Comparison of ENCODE assay signal across 10 mouse cellular contexts in genomic region chr1:75339337-75339736, GRCm38 (mm10). TPM values are rescaled to one million over a fixed set of nuclear protein-coding genes. Genes with fewer than 3 reads are reported as not detected.
DNase-seq lines count a peak whose midpoint lies in the region; ATAC-seq and TF ChIP-seq lines count a peak whose summit lies in the region.
"Had no signal": no experiment of that assay in that cellular context is flagged by ENCODE, and none has a peak within 500 bp of the region (broad histone marks: within the 10 kb centered on the region; RNA-seq: fewer than 3 reads in every experiment).

No protein-coding gene starts in this region.

- H3K27ac ChIP-seq in intestine, embryonic 14.5 days (ENCODE audit: low read depth), result peak overlapping the region; percentile 8; the same call in 1 of the 2 replicates
- no peak overlapping the region for H3K27ac ChIP-seq in intestine, postnatal 0 days (ENCODE audit: low read depth, low read length)
- H3K27ac ChIP-seq in hindbrain, embryonic 12.5 days, result peak overlapping the region; percentile 40
- H3K27ac ChIP-seq in midbrain, embryonic 11.5 days (ENCODE audit: low read depth, low read length), result 0 out of 2 replicates have a peak overlapping the region, but pooled peaks have one; percentile 1

- no peak for TF ChIP-seq CTCF in intestine, postnatal 0 days (IDR thresholded peaks at IDR 0.05; ENCODE audit: low read depth)
- TF ChIP-seq CTCF in brain, embryonic 14.5 days (IDR thresholded peaks at IDR 0.05; ENCODE audit: borderline replicate concordance, extremely low read depth, insufficient read depth, insufficient read length), result no peak

- WGBS in intestine, embryonic 14.5 days, result 23% methylated on average over 9 of the region's 9 CpGs
- WGBS in intestine, postnatal 0 days, result 53% methylated on average over 9 of the region's 9 CpGs
- 35% methylated on average over 9 of the region's 9 CpGs for WGBS in hindbrain, embryonic 12.5 days
- 49% methylated on average over 9 of the region's 9 CpGs for WGBS in midbrain, embryonic 11.5 days

- no peaks in the 10 kb centered on the region for H3K27me3 ChIP-seq in intestine, embryonic 14.5 days (replicated peaks; ENCODE audit: control insufficient read depth, insufficient read depth, low read length)
- no peaks in the 10 kb centered on the region for H3K27me3 ChIP-seq in intestine, postnatal 0 days (replicated peaks; ENCODE audit: control insufficient read depth, insufficient read depth, low read length)
- no peaks in the 10 kb centered on the region for H3K27me3 ChIP-seq in hindbrain, embryonic 12.5 days
- no peaks in the 10 kb centered on the region for H3K27me3 ChIP-seq in midbrain, embryonic 11.5 days (ENCODE audit: control insufficient read depth, insufficient read depth, low read length)

- no peaks in the 10 kb centered on the region for H3K9me3 ChIP-seq in intestine, embryonic 14.5 days (ENCODE audit: control insufficient read depth, low read length)
- no peaks in the 10 kb centered on the region for H3K9me3 ChIP-seq in intestine, postnatal 0 days (ENCODE audit: control insufficient read depth)
- no peaks in the 10 kb centered on the region for H3K9me3 ChIP-seq in hindbrain, embryonic 12.5 days (replicated peaks)
- H3K9me3 ChIP-seq in midbrain, embryonic 11.5 days (ENCODE audit: control insufficient read depth, low read length), result no peaks in the 10 kb centered on the region

- peaks cover 36% of the 10 kb centered on the region for H3K4me1 ChIP-seq in intestine, embryonic 14.5 days (replicated peaks; ENCODE audit: control insufficient read depth, insufficient read depth, low read length)
- peaks cover 4% of the 10 kb centered on the region; the same call in 1 of the 2 replicates for H3K4me1 ChIP-seq in intestine, postnatal 0 days (replicated peaks; ENCODE audit: control insufficient read depth, insufficient read depth, low read length)
- H3K4me1 ChIP-seq in hindbrain, embryonic 12.5 days, result peaks cover 24% of the 10 kb centered on the region
- peaks cover 22% of the 10 kb centered on the region for H3K4me1 ChIP-seq in midbrain, embryonic 11.5 days (ENCODE audit: control insufficient read depth, insufficient read depth, low read length)

- no peak for TF ChIP-seq POLR2A in brain, embryonic 14.5 days (IDR thresholded peaks at IDR 0.05; ENCODE audit: borderline replicate concordance, extremely low read depth, insufficient read depth, insufficient read length, poor library complexity, severe bottlenecking)

- no peak overlapping the region for H3K9ac ChIP-seq in intestine, embryonic 14.5 days (ENCODE audit: low read length)
- no peak overlapping the region for H3K9ac ChIP-seq in intestine, postnatal 0 days (ENCODE audit: low read depth, low read length)
- peak overlapping the region; percentile 9; the same call in 1 of the 2 replicates for H3K9ac ChIP-seq in hindbrain, embryonic 12.5 days
- peak overlapping the region; percentile 17; the same call in 1 of the 2 replicates for H3K9ac ChIP-seq in midbrain, embryonic 11.5 days (ENCODE audit: low read length)

- no peak for ATAC-seq in intestine, embryonic 14.5 days (replicated peaks; ENCODE audit: low FRiP score, low TSS enrichment, low read depth)
- no peak for ATAC-seq in intestine, postnatal 0 days
- ATAC-seq in hindbrain, embryonic 12.5 days (ENCODE audit: low FRiP score), result peak; percentile 40; the same call in 1 of the 2 replicates
- no peak for ATAC-seq in midbrain, embryonic 11.5 days (ENCODE audit: low FRiP score)

- no peak overlapping the region for H3K4me3 ChIP-seq in intestine, embryonic 14.5 days (ENCODE audit: low read depth, low read length)
- no peak overlapping the region for H3K4me3 ChIP-seq in intestine, postnatal 0 days (ENCODE audit: low read depth, low read length)
- H3K4me3 ChIP-seq in hindbrain, embryonic 12.5 days, result no peak overlapping the region
- H3K4me3 ChIP-seq in midbrain, embryonic 11.5 days (ENCODE audit: low read depth, low read length), result no peak overlapping the region

- H3K36me3 ChIP-seq in intestine, embryonic 14.5 days (ENCODE audit: control insufficient read depth, insufficient read depth, low read length), result no peaks in the 10 kb centered on the region
- H3K36me3 ChIP-seq in intestine, postnatal 0 days (ENCODE audit: control insufficient read depth, insufficient read depth), result no peaks in the 10 kb centered on the region
- H3K36me3 ChIP-seq in hindbrain, embryonic 12.5 days, result no peaks in the 10 kb centered on the region
- no peaks in the 10 kb centered on the region for H3K36me3 ChIP-seq in midbrain, embryonic 11.5 days (ENCODE audit: control insufficient read depth, insufficient read depth, low read length)

- no peak overlapping the region; the same call in 1 of the 2 replicates for H3K4me2 ChIP-seq in intestine, embryonic 14.5 days (ENCODE audit: low read length)
- no peak overlapping the region for H3K4me2 ChIP-seq in intestine, postnatal 0 days (replicated peaks; ENCODE audit: low read depth)
- no peak overlapping the region for H3K4me2 ChIP-seq in hindbrain, embryonic 12.5 days (replicated peaks)
- H3K4me2 ChIP-seq in midbrain, embryonic 11.5 days, result no peak overlapping the region

- DNase-seq in intestine, embryonic 14.5 days (ENCODE audit: low spot score), result no peak
- DNase-seq in brain, embryonic 14.5 days (ENCODE audit: low read depth), result peak; percentile 55
- peak; percentile 85 for DNase-seq in midbrain, embryonic 11.5 days (ENCODE audit: low spot score, missing footprints)
- DNase-seq in adrenal gland, postnatal 36 days, result no peak
- DNase-seq in adrenal gland, adult 18-20 months (ENCODE audit: low spot score in 2 of 2), result no peak
- DNase-seq in gastrocnemius, postnatal 10 days, result no peak
- DNase-seq: adrenal gland, adult 8-10 months; thymus, postnatal 36 days had no signal

RNA-seq across cellular contexts. Expression of gene Des, which starts 20.8 kb away (rescaled TPM):
- polyA plus RNA-seq in intestine, embryonic 14.5 days (2014; fragmentation: Nextera tagmentation; extraction: Ambion mirVana), result 72.4 and 73.2 TPM in 2 replicates
- 233 and 254 TPM in 2 replicates for polyA plus RNA-seq in intestine, postnatal 0 days (2015; fragmentation: Nextera tagmentation; extraction: Ambion mirVana)
- 1.0 and 1.4 TPM in 2 replicates for polyA plus RNA-seq in brain, embryonic 14.5 days (2012; rRNA removed)
- polyA plus RNA-seq in hindbrain, embryonic 12.5 days (2016; fragmentation: Nextera tagmentation; extraction: Ambion mirVana), result 2.3 and 10.5 TPM in 2 replicates
- polyA plus RNA-seq in midbrain, embryonic 11.5 days (2014; fragmentation: Nextera tagmentation; extraction: Ambion mirVana), result 0.52 and 0.68 TPM in 2 replicates
- 10 to 100 TPM; 18.6 to 19.5 TPM for total RNA-seq in adrenal gland, postnatal 36 days (2021)
- 10 to 100 TPM; 15.9 to 21.3 TPM for total RNA-seq in adrenal gland, adult 18-20 months (2021)
- total RNA-seq in gastrocnemius, postnatal 10 days (2021), result 1,000 to 10,000 TPM; 1,482 to 1,503 TPM

RNA-seq across cellular contexts. Expression of gene Dnpep, which starts 21.5 kb away (rescaled TPM):
- polyA plus RNA-seq in intestine, embryonic 14.5 days (2014; fragmentation: Nextera tagmentation; extraction: Ambion mirVana), result 133 and 137 TPM in 2 replicates
- polyA plus RNA-seq in intestine, postnatal 0 days (2015; fragmentation: Nextera tagmentation; extraction: Ambion mirVana), result 125 and 130 TPM in 2 replicates
- 140 and 189 TPM in 2 replicates for polyA plus RNA-seq in brain, embryonic 14.5 days (2012; rRNA removed)
- 173 and 175 TPM in 2 replicates for polyA plus RNA-seq in hindbrain, embryonic 12.5 days (2016; fragmentation: Nextera tagmentation; extraction: Ambion mirVana)
- 149 TPM in 2 replicates for polyA plus RNA-seq in midbrain, embryonic 11.5 days (2014; fragmentation: Nextera tagmentation; extraction: Ambion mirVana)
- 100 to 1,000 TPM in 1 of 2 experiments, 10 to 100 TPM in 1; 88.1 to 112 TPM for total RNA-seq in adrenal gland, postnatal 36 days (2021)
- 10 to 100 TPM; 90.1 to 90.6 TPM for total RNA-seq in adrenal gland, adult 18-20 months (2021)
- total RNA-seq in gastrocnemius, postnatal 10 days (2021), result 10 to 100 TPM; 51.0 to 53.8 TPM

RNA-seq across cellular contexts. Expression of gene Speg, which starts 35.8 kb away (rescaled TPM):
- polyA plus RNA-seq in intestine, embryonic 14.5 days (2014; fragmentation: Nextera tagmentation; extraction: Ambion mirVana), result 46.7 and 55.2 TPM in 2 replicates
- polyA plus RNA-seq in intestine, postnatal 0 days (2015; fragmentation: Nextera tagmentation; extraction: Ambion mirVana), result 20.1 and 21.3 TPM in 2 replicates
- polyA plus RNA-seq in brain, embryonic 14.5 days (2012; rRNA removed), result 49.2 and 56.1 TPM in 2 replicates
- polyA plus RNA-seq in hindbrain, embryonic 12.5 days (2016; fragmentation: Nextera tagmentation; extraction: Ambion mirVana), result 19.1 and 19.7 TPM in 2 replicates
- 13.4 and 15.2 TPM in 2 replicates for polyA plus RNA-seq in midbrain, embryonic 11.5 days (2014; fragmentation: Nextera tagmentation; extraction: Ambion mirVana)
- 10 to 100 TPM in 1 of 2 experiments, 1 to 10 TPM in 1; 9.8 to 10.8 TPM for total RNA-seq in adrenal gland, postnatal 36 days (2021)
- 10 to 100 TPM in 1 of 2 experiments, 1 to 10 TPM in 1; 7.3 to 10.8 TPM for total RNA-seq in adrenal gland, adult 18-20 months (2021)
- 100 to 1,000 TPM; 196 to 209 TPM for total RNA-seq in gastrocnemius, postnatal 10 days (2021)

Comparison
In these comparisons a context has a peak if more than half of its experiments do, and no peak if none do; other contexts are left out.
1. DNase-seq: peak in brain, embryonic 14.5 days (single experiment) and midbrain, embryonic 11.5 days (single experiment); none in intestine, embryonic 14.5 days (single experiment), adrenal gland, postnatal 36 days (0 of 2), adrenal gland, adult 18-20 months (0 of 2) and gastrocnemius, postnatal 10 days (single experiment).
2. H3K9ac ChIP-seq: peak in hindbrain, embryonic 12.5 days (single experiment) and midbrain, embryonic 11.5 days (single experiment); none in intestine, embryonic 14.5 days (single experiment) and intestine, postnatal 0 days (single experiment).